Mouse (Mus musculus) erythroblast, embryonic 14.5 days (primary cell): ENCODE measurements at regions not wholly inside any gene's neighbourhood (a gene's known extent, or its start where the extent isn't known, plus 50 kb on each side); places are given as distances from the start of the nearest gene placed in this dataset.

ENCODE experiments used
- GATA1 ChIP-seq: IDR thresholded peaks from 2 replicates; pipeline ENCODE4 v1.6.1; 2012; ENCODE audit warnings: low read length, inconsistent platforms, mixed read lengths
- TAL1 ChIP-seq: IDR thresholded peaks from 3 replicates; pipeline ENCODE4 v1.6.1; 2012; ENCODE audit warnings: low read length, inconsistent platforms, mixed read lengths

- TF ChIP-seq GATA1: no peak
- TF ChIP-seq TAL1: no peak
These were observed 248.7 kb downstream of the H2al1j start for GRCm38 (mm10) chrX:11576287-11576686.
